Mouse (Mus musculus): ENCODE results near the gene Arhgef3.

Arhgef3 gene

DNA sequence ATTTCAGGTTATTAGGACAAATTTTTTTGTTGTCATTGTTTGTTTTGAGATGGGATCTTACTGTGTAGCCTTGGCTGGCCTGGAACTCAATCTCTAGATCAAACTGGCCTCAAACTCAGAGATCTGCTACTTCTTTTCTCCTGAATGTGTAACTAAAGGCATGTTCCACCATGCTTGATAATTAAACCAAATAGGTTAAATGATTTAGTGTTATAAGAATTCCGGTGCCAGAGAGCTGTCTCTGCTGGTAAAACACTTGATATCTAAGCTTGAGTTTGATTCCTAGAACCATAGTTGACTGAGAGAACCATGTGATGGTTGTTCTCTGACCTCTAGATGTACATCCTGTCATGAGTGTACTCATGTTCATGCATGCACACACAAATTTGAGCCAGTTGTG is 321.4 kb downstream of the Arhgef3 start:
- no peak for DNase-seq

GRCm38 (mm10) chr14:27436826-27437225 is 322.1 kb downstream of the Arhgef3 start:
- DNase-seq = no peak

GRCm38 (mm10) chr14:27440921-27441320 is 326.2 kb downstream of the Arhgef3 start:
- DNase-seq = peak in 1 of 2 experiments; percentile 21

GRCm38 (mm10) chr14:27444851-27445281 is 330.2 kb downstream of the Arhgef3 start:
- DNase-seq = no peak

- no peak for DNase-seq
These were observed 332.3 kb downstream of the Arhgef3 start for GRCm38 (mm10) chr14:27446963-27447362.

All from cerebellum, postnatal 25 days (tissue).